Mouse (Mus musculus): ENCODE measurements around the gene Bub1b.

DNA sequence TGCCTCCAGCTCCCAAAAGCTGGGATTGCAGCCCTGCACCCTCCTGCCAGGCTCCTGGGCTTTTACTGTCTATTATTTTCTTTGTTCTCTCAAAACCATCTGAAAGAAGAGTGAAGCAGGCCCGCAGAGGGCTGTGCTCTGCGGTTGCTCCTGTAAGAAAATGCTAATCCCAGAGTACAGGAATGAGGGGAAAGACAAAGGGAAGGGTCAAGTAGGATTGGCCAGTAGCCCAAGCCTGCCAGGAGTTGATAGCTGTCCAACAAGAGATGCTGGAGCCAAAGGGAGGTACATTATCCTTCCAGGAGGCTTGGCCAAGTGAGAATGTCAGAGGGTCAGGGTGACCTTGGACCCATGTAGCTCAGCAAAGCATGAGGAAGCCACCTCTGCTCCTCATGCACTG lies 46.4 kb upstream of the Bub1b start:
- TF ChIP-seq E2F4 (IDR thresholded peaks at IDR 0.05; ENCODE audit: insufficient read depth) (no peak), CEBPB (IDR thresholded peaks at IDR 0.05; ENCODE audit: insufficient read depth, poor library complexity, severe bottlenecking) (no peak), POLR2A (IDR thresholded peaks at IDR 0.05; ENCODE audit: insufficient read length, low read depth) (no peak), SRF (IDR thresholded peaks at IDR 0.05; ENCODE audit: control insufficient read depth, insufficient read length, low read depth) (no peak)
